Mouse (Mus musculus) mouse trophoblast stem cell (cell line): ENCODE data around the gene Txndc17.
"Not testable (repeated sequence)": the region's sequence is repeated elsewhere in the genome, so short reads cannot be mapped to it uniquely, and the experiment has no call there.

Experiments
- in situ Hi-C, 2 experiments: fragments of 300-500 bp; cut with MseI, MboI; formaldehyde crosslinking; loops; 2 replicates in 1 of 2; 3 replicates in 1 of 2; pipeline ENCODE4 v1.15.1; 2025

Gene Txndc17

DNA sequence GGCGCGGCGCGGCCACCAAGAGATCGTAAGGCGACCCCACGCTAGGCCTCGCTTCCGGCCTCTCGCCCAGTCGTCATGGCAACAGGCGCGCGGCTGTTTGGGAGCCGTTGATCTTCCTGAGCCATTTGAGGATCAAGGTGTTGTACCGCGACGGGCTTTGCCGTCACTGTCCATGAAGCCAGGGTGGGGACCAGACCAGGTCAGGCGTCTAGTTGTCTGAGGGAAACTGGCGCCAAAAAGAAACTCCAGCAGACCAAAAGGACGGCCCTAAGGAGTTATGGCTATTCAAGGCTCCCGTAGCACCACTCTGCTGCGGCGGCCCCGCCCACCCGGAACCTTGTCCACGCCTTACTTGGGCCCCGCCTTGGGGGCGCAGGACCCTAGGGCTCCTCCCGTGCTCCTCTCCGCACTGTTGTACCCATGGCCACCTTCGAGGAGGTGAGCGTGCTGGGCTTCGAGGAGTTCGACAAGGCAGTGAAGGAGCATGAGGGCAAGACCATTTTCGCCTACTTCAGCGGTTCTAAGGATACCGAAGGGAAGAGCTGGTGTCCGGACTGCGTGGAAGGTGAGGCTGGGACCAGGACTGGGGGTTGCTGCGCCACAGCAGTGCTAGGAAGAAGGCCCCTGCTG, at the start of gene Txndc17, which contains the start of gene 4933427D14Rik:
Txndc17 (plus strand) TSS at position 344 of the 630 bp plus-strand sequence.
4933427D14Rik (minus strand) TSS at position 256 of the 630 bp plus-strand sequence.
- in situ Hi-C loops, result no loop called here

DNA sequence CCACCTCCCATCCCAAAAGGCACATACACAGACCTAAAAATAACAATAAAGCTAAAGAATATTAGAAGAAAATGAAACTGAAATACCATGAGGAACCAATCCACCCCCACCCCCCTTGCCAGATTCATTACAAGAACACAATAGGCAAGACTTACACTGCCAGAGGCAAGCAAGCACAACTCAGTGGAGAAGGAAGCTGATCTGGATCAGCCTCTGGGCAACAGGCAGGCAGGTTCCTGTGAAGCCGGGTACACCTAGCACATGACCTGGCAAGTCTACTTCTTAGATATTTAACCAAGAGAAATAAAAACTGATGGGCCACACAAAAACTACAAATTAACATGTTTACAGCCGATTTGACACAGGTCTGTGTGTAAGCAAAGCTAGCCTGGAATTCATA, 44.1 kb upstream of the Txndc17 start:
- in situ Hi-C loops, result loop anchor here in 1 of 2 experiments (10.0 kb wide), 1 partner anchor 108 kb away; no protein-coding TSS in a partner anchor

- in situ Hi-C loops, result loop anchor here in 1 of 2 experiments (10.0 kb wide), 1 partner anchor 115 kb away; no protein-coding TSS in a partner anchor
Measured at GRCm38 (mm10) chr11:72169871-72170270, 37.5 kb upstream of the Txndc17 start.

DNA sequence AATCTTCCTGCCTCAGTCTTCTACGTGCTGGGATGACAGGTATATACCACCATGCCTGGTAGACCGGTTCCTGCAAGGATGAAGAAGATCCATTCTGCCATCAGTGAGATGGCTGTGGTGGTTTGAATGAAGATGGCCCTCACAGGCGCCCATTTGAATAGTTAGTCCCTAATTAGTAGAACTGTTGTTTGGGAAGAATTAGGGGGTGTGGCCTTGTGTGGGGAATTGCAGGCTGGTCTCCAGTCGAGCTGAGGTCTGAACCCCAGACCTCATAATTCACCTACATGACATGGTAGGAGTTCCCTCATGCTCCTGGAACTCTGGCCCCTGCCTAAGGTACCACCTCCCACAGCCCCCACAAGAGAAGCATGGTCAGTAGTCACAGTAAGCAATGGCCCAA, 35.4 kb upstream of the Txndc17 start:
- in situ Hi-C loops, result not testable (repeated sequence)

GRCm38 (mm10) chr11:72173506-72173905, 33.8 kb upstream of the Txndc17 start:
- in situ Hi-C loops, result no loop called here

GRCm38 (mm10) chr11:72174721-72175120, 32.6 kb upstream of the Txndc17 start:
- in situ Hi-C loops, result no loop called here

GRCm38 (mm10) chr11:72175966-72176365, 31.4 kb upstream of the Txndc17 start:
- in situ Hi-C loops, result no loop called here

GRCm38 (mm10) chr11:72176553-72176952, 30.8 kb upstream of the Txndc17 start:
- in situ Hi-C loops, result no loop called here

DNA sequence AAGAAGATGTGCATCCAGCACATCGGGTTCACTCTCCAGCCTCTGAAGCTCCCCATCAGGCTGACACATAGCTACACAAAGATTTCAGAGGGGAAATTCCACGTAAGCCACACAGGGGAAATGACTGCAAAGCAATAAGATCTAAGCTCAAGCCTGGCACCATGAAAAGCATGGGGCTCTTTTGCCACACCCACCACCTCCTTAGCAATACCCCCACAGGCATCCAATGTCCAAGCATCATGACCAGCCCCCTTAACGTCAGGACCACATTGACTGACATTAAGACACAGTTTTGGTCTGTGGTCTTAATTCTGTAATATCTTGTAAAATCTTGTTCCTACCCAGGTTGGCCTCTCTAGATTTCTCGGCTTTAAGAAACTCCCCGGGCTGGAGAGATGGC, 26.8 kb upstream of the Txndc17 start:
- in situ Hi-C loops, result no loop called here

DNA sequence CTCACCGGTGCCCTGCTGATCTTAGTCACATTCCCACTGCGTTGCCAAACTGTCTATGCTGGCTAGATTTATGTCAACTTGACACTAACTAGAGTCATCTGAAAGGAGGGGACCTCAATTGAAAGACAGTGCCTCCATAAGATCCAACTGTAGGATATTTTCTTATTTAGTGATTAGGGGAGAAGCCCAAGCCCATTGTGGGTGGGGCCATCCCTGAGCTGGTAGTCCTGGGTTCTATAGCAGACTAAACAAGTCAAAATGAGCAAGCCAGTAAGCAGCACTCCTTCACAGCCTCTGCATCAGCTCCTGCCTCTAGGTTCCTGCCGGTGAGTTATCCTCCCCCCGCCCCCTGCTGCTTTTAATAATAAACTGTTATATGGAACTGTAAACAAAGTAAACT, 26.2 kb upstream of the Txndc17 start:
- in situ Hi-C loops, result no loop called here

GRCm38 (mm10) chr11:72184252-72184651, 23.1 kb upstream of the Txndc17 start:
- in situ Hi-C loops, result no loop called here

GRCm38 (mm10) chr11:72190857-72191256, 16.5 kb upstream of the Txndc17 start:
- in situ Hi-C loops, result no loop called here

DNA sequence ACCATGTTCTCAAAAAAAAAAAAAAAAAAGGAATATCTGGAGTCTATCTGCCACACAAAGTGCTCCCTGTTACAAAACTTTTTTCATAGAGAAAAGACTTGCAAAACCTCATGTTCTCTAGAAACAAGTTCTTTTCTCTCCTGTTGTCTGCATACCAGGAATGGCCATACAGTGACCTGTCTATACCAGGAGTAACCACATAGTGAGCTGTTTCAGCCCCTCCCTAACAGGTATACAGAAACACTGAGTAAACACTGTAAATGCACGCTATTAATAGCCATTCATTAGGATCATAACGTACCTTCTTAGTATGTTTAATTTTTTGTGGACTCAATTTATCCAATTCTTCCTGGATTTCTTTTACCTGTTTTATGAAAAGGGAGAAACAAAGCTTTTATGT, 13.1 kb upstream of the Txndc17 start:
- in situ Hi-C loops, result no loop called here

DNA sequence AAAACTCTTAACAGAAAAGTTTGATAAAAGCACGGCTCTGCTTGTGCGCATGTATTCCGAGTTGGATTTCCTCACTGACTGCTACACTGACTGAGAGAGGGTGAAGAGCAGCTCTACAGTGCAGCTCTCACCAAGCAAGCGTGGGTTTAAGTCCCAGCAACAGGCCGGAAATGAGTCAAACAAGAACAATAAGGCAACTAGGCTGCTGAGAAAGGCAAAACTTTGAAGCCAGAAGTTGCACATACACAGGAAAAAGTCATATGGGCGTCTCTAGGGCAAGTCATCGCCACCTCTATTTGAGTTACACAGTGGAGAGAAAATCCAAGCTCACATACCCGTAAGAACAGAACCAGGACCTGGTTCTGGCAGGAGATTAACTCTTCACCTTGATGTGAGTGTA, 10.8 kb upstream of the Txndc17 start:
- in situ Hi-C loops, result no loop called here

DNA sequence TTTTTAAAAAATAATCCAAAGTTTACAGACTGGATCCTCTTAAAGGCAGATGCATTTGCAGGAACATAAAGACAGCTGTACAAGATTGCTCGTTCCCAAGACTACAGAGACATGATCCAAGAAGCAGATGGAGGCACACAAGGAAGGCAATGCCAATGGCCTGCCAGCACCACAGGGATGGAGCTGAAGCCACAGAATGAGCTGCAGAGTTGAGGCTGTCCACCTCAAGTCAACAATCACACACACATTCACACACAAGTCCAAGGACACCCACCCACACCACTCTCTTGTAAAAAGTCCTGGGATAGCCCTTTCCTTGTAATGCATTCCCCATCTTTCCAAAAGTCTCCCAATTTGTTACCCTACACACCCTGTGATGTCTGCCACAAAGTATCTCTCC, 3.9 kb upstream of the Txndc17 start:
- in situ Hi-C loops, result no loop called here

DNA sequence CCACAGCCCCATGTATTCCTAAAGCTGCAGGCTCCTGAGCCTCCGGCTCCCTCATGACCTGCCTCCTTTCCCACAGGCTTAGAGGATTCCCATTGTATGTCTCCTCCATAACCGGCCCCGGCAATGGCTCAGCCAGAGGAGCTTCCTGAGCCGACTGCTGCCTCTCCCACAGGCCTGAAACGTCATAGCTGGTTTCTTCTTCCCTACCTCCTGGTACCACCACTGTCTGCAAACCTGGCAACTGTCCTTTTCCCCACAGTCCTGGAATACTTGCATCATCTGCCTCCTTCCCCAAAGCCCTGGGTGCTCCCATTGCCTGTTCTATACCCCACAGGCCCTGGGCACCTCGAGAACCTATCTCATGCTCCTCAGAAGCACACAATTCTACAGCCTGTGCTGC, 2.1 kb upstream of the Txndc17 start:
- in situ Hi-C loops, result no loop called here

- in situ Hi-C loops, result no loop called here
Measured at GRCm38 (mm10) chr11:72206341-72207203, 775 bp upstream of the Txndc17 start, which contains the start of gene Gm43951. TSS of gene Gm43951 (minus strand) at chr11:72206840.

DNA sequence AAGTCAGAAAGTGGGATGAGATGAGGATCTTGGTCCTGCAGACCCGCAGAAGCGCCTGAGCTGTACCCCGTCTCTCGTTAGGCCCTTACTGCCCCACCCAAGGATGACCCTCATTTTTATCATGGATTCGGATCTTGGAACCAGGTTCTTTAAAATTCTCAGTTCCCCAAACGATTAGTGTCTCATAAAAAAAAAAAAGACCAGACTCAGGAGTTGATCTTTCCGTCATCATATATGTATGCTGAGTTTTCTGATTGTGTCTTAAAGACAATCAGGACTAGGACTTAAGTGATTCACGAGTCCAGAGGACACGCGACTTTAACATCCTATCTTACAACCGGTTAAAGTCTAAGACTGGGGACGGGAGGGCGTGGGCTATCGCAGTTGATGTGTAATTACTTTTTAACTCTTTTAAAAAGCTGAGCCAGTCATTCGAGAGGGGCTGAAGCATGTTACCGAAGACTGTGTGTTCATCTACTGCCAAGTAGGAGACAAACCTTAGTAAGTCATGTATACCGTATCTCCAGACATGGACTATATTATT, 559 bp downstream of the Txndc17 start:
- in situ Hi-C loops, result no loop called here

DNA sequence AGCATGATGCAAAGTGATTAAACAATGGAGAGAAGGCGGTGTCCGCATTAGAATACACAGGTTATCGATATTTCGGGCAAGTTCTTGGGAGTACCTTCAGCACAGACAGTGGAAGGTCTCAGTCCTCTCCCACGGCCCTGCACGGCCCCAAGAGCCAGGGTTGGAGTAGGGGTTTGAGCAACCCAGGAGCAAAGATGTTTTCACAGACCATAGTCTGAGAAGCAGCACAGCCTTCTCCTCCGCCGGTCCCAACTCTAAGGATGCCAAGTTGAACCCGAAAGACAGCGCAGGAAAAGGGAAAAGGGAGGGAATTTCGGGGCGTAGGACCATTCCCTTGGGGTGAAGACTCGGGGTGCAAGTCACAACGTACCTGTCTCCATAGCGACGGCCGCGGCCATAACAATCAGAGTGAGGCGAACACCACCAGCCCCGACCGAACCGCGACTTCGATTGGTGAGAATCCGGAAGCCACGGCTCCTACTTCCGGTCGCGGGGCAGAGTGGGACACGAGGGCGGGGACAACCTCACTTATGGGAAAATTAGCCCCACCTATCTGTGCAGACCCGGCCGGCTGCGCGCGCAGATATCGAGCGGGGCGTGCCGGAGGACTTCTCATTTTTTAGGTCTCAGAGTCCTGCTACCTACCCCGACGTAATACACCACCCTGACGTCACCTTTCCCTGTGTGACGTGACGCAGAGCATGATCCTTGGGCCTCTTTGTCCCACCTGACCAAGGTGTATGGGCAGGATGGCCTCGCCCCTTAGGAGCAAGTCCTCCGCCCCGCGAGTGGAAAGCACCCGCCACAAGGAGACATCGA, 7.5 kb downstream of the Txndc17 start:
- in situ Hi-C loops, result no loop called here

GRCm38 (mm10) chr11:72215410-72215797, 8.1 kb downstream of the Txndc17 start, which contains the start of gene Med31:
TSS of gene Med31 (minus strand) at chr11:72215592.
- in situ Hi-C loops, result no loop called here

- in situ Hi-C loops, result no loop called here
Measured at GRCm38 (mm10) chr11:72217116-72217515, 9.8 kb downstream of the Txndc17 start.
